Mouse (Mus musculus) spleen, postnatal 36 days (tissue): ENCODE results near the gene Batf.
A peak's percentile ranks its signal among the peaks of the same experiment; 100 is the strongest.
"Not testable (repeated sequence)": the region's sequence is repeated elsewhere in the genome, so short reads cannot be mapped to it uniquely, and the experiment has no call there.

Experiments
- DNase-seq, 2 experiments: peaks; one replicate each; pipeline ENCODE4 v3.0.0; 2022; ENCODE audit warnings: low spot score in 2 of 2, mixed read lengths in 1 of 2

The Batf gene

GRCm38 (mm10) chr12:85684411-85685275, 1.8 kb upstream of the Batf start:
- no peak for DNase-seq

DNA sequence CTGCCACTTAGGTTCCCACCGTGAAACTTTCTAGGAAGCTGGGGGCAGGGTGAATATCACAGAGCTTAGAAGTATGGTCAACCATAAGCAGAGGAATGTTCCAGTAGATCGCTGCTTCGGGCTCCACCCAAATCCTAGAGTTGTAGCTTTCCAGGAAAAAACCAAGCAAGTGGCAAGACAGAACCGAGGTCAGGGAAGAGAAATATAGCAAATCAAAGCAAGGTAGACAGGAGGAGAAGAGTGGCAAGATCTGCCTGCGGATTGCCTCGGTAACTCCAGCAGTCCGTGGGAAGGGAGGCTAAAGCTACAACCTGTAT, 706 bp downstream of the Batf start:
- no peak for DNase-seq

- DNase-seq = no peak
These were observed 1.4 kb downstream of the Batf start for GRCm38 (mm10) chr12:85687846-85688245.

GRCm38 (mm10) chr12:85695787-85696186, 9.3 kb downstream of the Batf start:
- DNase-seq = no peak

DNA sequence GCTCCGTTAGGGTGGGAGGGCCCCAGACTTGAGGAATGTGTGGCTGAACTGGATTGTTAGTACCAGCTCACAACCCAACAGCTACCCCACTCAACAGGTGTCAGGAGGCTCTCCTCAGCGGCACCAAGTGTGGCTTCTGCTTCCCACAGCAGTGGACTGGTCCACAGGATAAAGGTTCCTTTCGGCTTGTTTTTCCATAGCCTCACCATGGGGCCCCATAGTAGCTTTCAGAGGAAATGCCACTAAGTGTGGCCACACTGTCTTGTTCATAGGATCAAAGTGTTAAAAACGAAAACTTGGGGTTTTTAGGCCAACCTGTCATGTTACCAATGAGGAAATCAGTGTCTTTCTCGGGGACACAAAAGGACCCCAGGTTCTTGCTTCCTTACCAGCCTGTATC, 10.0 kb downstream of the Batf start:
- no peak for DNase-seq

DNA sequence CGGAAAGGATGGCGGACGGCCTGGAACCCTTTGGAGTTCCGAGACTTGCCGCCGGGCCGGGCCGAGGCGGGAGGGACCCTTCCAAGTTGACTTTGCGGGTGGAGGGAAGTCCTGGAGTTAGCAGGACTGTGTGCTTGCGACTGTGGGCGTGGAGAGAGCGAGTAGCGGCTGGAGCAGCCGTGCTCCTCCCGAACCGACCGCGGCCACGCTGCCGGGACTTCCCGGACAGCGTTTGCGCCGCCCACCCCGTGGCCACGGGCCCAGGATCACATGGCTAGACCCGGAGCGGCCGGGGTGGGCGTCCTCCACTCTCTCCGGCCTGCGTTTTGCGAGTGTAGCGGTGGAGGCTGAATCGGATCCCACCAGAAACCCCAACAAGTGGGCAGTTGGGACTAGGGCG, 11.7 kb downstream of the Batf start:
- DNase-seq = not testable (repeated sequence)

- no peak for DNase-seq
These were observed 13.8 kb downstream of the Batf start for GRCm38 (mm10) chr12:85700191-85700841.

- no peak for DNase-seq
These were observed 14.4 kb downstream of the Batf start for GRCm38 (mm10) chr12:85700842-85701223.

GRCm38 (mm10) chr12:85702166-85703055, 15.9 kb downstream of the Batf start:
- DNase-seq = no peak

GRCm38 (mm10) chr12:85703507-85703906, 17.0 kb downstream of the Batf start:
- no peak for DNase-seq

- peak in 1 of 2 experiments; percentile 16 for DNase-seq
These were observed 18.1 kb downstream of the Batf start for GRCm38 (mm10) chr12:85704566-85704965.

DNA sequence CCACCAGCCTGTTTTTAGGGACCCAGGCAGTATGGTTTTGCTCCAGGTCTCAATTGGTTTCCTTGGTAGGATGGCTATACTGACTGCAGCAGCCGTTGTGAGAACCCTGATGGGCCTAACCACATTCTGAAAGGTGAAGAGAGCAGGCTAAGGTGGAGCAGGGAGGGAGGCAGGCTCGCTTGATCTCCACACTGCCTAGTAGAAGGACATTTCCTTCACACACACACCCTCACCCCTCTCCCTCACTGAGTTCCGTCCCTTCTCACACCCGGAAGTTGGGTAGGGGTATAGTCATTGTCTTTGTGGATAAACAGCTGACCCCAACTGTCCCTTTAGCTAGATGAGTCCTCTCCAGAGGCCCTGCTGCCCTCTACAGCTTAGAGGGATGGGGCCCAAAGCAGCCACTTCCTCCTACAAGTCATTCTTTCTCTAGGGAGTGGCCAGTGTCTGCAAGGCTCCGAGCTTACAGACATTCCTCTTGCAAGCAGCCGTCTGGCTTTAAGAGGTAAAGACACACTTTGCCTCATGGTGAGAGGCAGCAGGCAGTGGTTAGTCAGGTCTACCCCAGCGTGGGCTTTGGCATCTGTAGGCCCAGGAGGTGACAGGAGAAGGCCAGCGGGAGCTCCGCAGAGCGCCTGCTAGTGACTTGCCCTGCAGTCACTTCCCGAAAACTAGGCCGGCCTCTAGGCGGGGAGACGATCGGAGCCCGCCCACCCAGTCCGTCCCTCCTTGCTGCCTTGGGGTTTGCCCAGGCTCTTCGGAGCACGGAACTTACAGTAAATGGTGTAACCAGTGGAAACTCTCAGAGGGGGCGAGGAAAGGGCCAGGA, 18.7 kb downstream of the Batf start:
- DNase-seq = peak; percentile 85 to 86

DNA sequence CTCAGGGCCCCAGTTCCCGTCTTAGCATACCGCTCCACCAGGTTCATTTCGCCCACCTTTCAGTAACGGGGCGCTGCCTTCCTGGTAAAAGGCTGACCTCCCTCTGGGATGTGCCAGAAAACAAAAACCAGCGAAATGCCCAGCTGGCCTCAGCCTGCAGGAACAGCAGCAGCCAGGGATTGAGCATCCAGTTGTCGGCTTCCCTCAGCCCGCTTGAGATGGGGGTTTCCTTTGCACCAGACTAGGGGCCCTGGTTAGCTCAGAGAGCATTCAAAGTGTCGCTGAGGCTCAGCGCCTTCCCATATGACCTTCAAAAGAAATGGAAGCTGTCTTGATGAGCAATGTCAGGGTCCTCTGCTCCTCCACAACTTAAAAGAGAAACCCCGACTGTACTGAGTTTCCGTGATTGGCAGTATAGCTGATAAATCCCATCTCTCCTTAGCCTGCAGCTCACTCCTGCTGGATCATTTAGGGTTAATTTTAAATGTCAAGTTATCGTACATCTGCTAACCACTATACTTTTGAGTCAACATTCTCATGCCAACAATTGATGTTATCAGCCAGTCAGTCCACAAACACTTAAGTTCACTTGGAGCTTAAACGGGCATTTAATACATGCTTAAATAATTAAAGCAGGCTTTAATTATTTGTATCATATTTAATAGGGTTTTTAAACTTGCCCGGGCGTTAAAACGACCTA, 19.5 kb downstream of the Batf start:
- no peak for DNase-seq

- DNase-seq = no peak
These were observed 20.4 kb downstream of the Batf start for GRCm38 (mm10) chr12:85706906-85707305.

- no peak for DNase-seq
These were observed 20.9 kb downstream of the Batf start for GRCm38 (mm10) chr12:85707391-85707790.

DNA sequence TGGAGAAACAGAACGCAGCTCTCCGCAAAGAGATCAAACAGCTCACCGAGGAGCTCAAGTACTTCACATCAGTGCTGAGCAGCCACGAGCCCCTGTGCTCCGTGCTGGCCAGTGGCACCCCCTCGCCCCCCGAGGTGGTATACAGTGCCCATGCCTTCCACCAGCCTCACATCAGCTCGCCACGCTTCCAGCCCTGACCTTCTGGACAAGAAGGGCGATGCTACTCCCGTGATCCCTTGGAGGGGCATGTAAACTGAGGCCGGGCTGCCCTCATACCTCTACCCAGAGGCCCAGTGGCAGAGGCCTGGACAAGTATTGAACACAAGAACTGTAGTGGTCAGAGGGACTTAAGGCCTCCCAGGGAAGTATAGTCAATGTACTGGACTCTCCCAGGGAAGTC, 22.1 kb downstream of the Batf start:
- DNase-seq = no peak

- DNase-seq = peak; percentile 63 to 65
These were observed 24.2 kb downstream of the Batf start for GRCm38 (mm10) chr12:85710695-85711094.

- no peak for DNase-seq
These were observed 26.1 kb downstream of the Batf start for GRCm38 (mm10) chr12:85712587-85712986.

DNA sequence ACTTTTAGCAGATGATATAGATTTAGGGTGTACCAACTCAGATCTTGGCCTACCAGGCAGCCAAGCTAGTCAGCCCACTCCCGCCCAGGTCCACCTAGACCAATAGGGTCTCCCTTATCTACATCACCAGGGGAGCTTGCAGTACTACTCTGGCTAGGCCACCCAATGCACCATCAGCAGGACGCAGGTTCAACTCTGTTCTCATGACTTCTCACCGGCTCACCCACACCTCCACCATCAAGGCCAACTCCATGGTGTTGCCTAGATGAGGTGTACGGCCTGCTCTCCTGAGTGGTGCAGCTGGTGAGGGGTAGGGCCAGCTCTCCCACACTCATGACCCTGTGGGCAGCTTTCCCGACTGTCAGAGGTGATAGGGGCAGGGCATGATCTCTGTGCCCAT, 27.7 kb downstream of the Batf start:
- DNase-seq = no peak

- DNase-seq = no peak
These were observed 38.8 kb downstream of the Batf start for GRCm38 (mm10) chr12:85725306-85725705.
